ENCODE assay signal across 25 mouse cellular contexts in genomic region chr4:44525336-44525735, GRCm38 (mm10).
DNase-seq lines count a peak whose midpoint lies in the region; ATAC-seq and TF ChIP-seq lines count a peak whose summit lies in the region.
"Had no signal": no experiment of that assay in that cellular context is flagged by ENCODE, and none has a peak within 500 bp of the region (broad histone marks: within the 10 kb centered on the region; RNA-seq: fewer than 3 reads in every experiment).

No protein-coding gene starts in this region.

- no peaks in the 10 kb centered on the region for H3K36me3 ChIP-seq in kidney, postnatal 0 days (ENCODE audit: insufficient read depth, low read length)
- H3K36me3 ChIP-seq in forebrain, postnatal 0 days (ENCODE audit: insufficient read depth), result no peaks in the 10 kb centered on the region
- H3K36me3 ChIP-seq: embryonic facial prominence, embryonic 13.5 days; forebrain, embryonic 12.5 days; G1E; limb, embryonic 13.5 days; liver, embryonic 13.5 days; lung, embryonic 15.5 days had no signal

- no peak for ATAC-seq in kidney, postnatal 0 days (replicated peaks; ENCODE audit: low FRiP score, low read depth)
- no peak for ATAC-seq in forebrain, postnatal 0 days
- ATAC-seq: hindbrain, embryonic 16.5 days had no signal

- peak; percentile 38 to 53 for DNase-seq in cerebellum, postnatal 10 days
- DNase-seq in cerebellum, postnatal 25 days, result no peak
- peak; percentile 14 for DNase-seq in kidney, postnatal 0 days (ENCODE audit: low spot score)
- no peak for DNase-seq in kidney, postnatal 4 days
- peak; percentile 19 for DNase-seq in 3T3-L1 (ENCODE audit: low read depth, low spot score)
- DNase-seq in adrenal gland, postnatal 14 days, result peak; percentile 45
- no peak for DNase-seq in forebrain, postnatal 0 days
- no peak for DNase-seq in spleen, postnatal 36 days (ENCODE audit: low spot score in 2 of 2)
- DNase-seq: B cell, adult 2 months; cerebellum, adult 9-10 months; gastrocnemius, adult 2 months; kidney, adult 18-20 months; kidney, postnatal 10 days; liver, embryonic 13.5 days; thymus, adult 2 months; thymus, postnatal 4 days had no signal

- no peaks in the 10 kb centered on the region for H3K4me1 ChIP-seq in kidney, postnatal 0 days (replicated peaks; ENCODE audit: insufficient read depth, low read length)
- H3K4me1 ChIP-seq in forebrain, postnatal 0 days (ENCODE audit: insufficient read depth), result no peaks in the 10 kb centered on the region
- H3K4me1 ChIP-seq: embryonic facial prominence, embryonic 13.5 days; limb, embryonic 13.5 days; liver, embryonic 13.5 days; lung, embryonic 15.5 days had no signal

- H3K27ac ChIP-seq in kidney, postnatal 0 days, result no peak overlapping the region
- H3K27ac ChIP-seq in forebrain, postnatal 0 days (ENCODE audit: low read depth, low read length), result no peak overlapping the region
- H3K27ac ChIP-seq: embryonic facial prominence, embryonic 13.5 days; forebrain, embryonic 12.5 days; gastrocnemius, adult 2 months; limb, embryonic 13.5 days; liver, embryonic 13.5 days; lung, embryonic 15.5 days; midbrain, embryonic 10.5 days had no signal

- H3K9ac ChIP-seq in kidney, postnatal 0 days (ENCODE audit: low read depth, low read length), result no peak overlapping the region
- H3K9ac ChIP-seq in forebrain, postnatal 0 days, result no peak overlapping the region
- H3K9ac ChIP-seq: embryonic facial prominence, embryonic 13.5 days; forebrain, embryonic 12.5 days; limb, embryonic 13.5 days; liver, embryonic 13.5 days; lung, embryonic 15.5 days had no signal

- peak; percentile 48; the same call in 1 of the 2 replicates for TF ChIP-seq CTCF in kidney, postnatal 0 days (IDR thresholded peaks at IDR 0.05; ENCODE audit: low read depth)
- TF ChIP-seq CTCF in forebrain, postnatal 0 days (IDR thresholded peaks at IDR 0.05; ENCODE audit: low read depth), result no peak

- no peak overlapping the region for H3K4me2 ChIP-seq in kidney, postnatal 0 days (ENCODE audit: low read length)
- no peak overlapping the region for H3K4me2 ChIP-seq in forebrain, postnatal 0 days (ENCODE audit: low read depth)
- H3K4me2 ChIP-seq: embryonic facial prominence, embryonic 13.5 days; forebrain, embryonic 12.5 days; limb, embryonic 13.5 days; liver, embryonic 13.5 days; lung, embryonic 15.5 days had no signal

- no peaks in the 10 kb centered on the region for H3K9me3 ChIP-seq in kidney, postnatal 0 days (replicated peaks; ENCODE audit: low read length)
- no peaks in the 10 kb centered on the region for H3K9me3 ChIP-seq in forebrain, postnatal 0 days (ENCODE audit: low read length)
- H3K9me3 ChIP-seq: embryonic facial prominence, embryonic 13.5 days; forebrain, embryonic 12.5 days; G1E; limb, embryonic 13.5 days; liver, embryonic 13.5 days; lung, embryonic 15.5 days; midbrain, embryonic 10.5 days had no signal

- no peaks in the 10 kb centered on the region for H3K27me3 ChIP-seq in kidney, postnatal 0 days (ENCODE audit: insufficient read depth, low read length)
- peaks cover 20% of the 10 kb centered on the region; the same call in 1 of the 2 replicates for H3K27me3 ChIP-seq in forebrain, postnatal 0 days (ENCODE audit: insufficient read depth, low read length)
- H3K27me3 ChIP-seq: CH12.LX; embryonic facial prominence, embryonic 13.5 days; limb, embryonic 13.5 days; liver, embryonic 13.5 days; lung, embryonic 15.5 days had no signal

- 79% methylated on average over 3 of the region's 3 CpGs for WGBS in kidney, postnatal 0 days
- 76% methylated on average over 3 of the region's 3 CpGs for WGBS in forebrain, postnatal 0 days

- no peak overlapping the region for H3K4me3 ChIP-seq in kidney, postnatal 0 days (replicated peaks; ENCODE audit: low read depth, low read length)
- no peak overlapping the region for H3K4me3 ChIP-seq in forebrain, postnatal 0 days (ENCODE audit: low read depth, low read length)
- H3K4me3 ChIP-seq: embryonic facial prominence, embryonic 13.5 days; erythroblast, embryonic 14.5 days; forebrain, embryonic 12.5 days; gastrocnemius, adult 2 months; limb, embryonic 13.5 days; liver, embryonic 13.5 days; lung, embryonic 15.5 days; midbrain, embryonic 10.5 days had no signal

Comparison
In these comparisons a context has a peak if more than half of its experiments do, and no peak if none do; other contexts are left out.
1. DNase-seq: peak in cerebellum, postnatal 10 days (2 of 2), kidney, postnatal 0 days (single experiment), 3T3-L1 (single experiment) and adrenal gland, postnatal 14 days (single experiment); none in cerebellum, postnatal 25 days (0 of 2), kidney, postnatal 4 days (0 of 2), forebrain, postnatal 0 days (single experiment) and spleen, postnatal 36 days (0 of 2).